Mouse (Mus musculus) heart, adult 9 months (tissue): ENCODE results near the gene Pcf11.

Experiments used
- DNase-seq, 2 experiments: peaks; one replicate each; pipeline ENCODE4 v3.0.0; 2022; ENCODE audit warnings: low spot score in 2 of 2

The Pcf11 gene

DNA sequence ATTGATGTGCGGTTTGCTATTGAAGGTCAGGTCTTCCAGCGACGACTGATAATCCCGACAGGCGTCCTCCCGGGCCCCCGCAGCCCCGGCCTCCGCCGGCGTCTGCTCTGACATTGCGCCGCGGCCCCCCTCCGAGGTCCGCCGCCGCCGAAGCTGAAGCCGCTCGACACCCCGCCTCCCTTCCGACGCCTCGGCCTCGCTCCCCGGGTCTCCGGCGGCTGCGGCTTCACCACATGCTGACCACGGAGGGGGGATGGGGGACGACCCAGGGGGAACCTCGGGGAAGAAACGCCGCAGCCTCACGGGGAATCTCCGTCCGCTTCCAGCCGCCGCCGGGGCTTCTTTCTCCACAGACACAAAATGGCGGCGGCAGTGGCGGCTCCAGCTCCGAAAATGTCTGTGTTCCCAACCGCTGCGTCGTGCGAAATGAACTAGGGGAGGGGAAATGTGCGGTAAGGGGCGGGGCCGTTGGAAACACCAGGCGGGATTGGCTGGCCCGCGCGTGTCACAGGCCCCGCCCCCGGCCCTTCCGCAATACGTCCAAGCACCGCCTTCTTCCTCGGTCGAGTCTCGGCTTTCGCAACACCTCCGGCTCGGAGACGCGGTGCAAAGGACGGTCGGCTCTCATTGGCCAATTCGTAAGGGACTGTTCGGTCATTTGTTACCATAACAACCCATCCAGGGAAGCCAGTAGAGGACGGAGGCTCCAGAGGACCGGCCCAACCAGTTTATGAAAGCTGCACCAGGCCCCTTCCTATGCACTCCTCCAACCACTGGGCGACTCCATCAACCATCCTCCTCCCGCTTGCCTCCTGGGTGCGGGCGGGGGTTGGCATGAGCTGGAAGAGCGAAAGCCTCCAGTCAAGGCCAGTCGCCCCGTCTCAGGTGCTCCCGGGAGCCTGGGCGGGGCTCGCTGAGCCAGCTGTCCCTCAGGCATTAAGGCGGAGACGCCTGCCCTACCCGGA is at the start of gene Pcf11:
Gene Pcf11, minus strand, starts transcription at position 428 of the 965 bp plus-strand sequence.
- peak; percentile 97 to 99 for DNase-seq

DNA sequence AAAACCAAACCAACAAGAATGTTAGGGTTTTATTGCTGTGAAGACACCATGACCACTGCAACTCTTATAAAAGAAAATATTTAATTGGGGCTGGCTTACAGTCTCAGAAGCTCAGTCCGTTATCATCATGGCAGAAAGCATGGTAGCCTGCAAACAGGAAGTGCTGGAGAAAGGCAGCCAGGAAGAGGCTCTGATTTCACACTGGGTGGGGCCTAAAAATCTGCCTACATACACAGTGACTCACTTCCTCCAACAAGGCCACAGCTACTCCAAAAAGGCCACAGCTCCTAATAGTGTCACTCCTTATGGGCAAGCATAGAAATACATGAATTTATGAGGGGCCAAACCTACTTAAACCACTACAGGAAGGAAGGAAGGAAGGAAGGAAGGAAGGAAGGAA is 45.3 kb upstream of the Pcf11 start:
- DNase-seq = no peak

DNA sequence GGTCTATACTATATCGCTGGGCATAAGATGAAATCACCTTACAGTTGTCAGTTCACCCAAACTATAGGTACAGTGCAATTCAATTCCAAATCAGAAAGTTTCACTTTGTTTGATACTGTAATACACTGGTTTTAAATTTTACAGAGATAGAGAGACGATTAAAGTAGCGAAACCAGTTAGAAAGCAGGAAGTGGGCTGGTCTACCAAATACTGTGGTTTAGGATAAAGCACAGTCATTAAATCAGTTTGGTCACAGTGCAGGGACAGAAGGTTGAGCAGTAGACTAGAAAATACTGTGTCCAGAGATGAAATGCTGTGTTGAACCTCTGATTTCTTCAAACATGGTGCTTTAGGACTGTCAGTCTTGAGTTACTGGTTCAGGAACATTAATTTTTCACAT is 41.9 kb upstream of the Pcf11 start:
- DNase-seq = no peak

DNA sequence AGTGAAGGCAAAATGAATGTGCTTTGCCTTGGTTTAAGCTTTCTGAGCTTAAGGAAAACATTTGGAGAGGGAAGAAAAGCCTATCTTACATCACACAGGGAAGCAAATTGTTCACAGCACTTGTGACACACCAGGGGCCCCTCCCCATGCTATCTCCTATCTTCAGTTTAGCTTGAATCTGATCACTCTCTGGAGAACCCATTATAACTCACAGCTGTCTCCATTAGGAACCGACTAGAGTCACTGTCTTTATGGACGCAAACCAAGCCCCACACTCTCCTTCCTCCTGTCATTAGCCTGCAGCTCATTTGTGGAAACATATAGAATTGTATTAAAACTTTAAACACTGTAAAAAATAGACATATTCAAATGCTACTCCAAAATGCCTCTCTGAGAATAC is 39.8 kb upstream of the Pcf11 start:
- DNase-seq = no peak

DNA sequence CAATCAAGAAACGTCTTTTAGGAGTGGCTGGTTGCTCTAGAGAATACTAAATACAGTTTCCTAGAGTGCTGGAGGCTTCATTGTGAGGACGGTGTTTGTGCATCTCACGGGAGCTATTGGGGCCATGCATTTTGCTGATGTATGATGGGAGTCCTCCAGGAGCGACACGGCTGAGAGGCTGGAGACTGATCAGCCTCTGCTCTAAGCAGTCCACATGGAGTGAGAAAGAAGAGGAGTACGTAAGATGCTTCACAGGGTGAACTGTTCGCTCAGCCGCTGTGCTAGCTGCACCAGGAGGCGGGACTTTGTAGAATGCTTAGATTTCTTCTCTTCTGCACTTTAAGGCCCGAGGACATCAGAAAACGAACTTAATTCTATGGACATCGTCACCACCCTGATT is 37.0 kb upstream of the Pcf11 start:
- DNase-seq = no peak

DNA sequence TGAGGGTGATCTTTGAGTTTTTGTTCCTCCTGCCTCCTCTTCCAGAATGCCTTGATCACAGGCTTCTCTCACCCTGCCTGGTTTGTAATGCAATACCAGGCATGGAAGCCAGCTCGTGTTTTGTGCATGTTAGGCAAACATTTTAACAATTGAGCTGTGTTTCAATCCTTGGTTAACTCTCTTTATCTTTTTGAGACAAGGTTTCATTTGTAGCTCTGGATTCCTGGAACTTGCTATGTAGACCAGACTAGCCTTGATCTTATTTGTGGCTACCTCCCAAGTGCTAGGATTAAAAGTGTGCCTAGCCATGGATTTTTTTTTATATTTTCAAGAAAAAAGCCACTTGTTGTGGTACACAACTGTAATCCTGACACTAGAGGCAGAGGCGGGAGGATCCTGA is 35.8 kb upstream of the Pcf11 start:
- DNase-seq = no peak

DNA sequence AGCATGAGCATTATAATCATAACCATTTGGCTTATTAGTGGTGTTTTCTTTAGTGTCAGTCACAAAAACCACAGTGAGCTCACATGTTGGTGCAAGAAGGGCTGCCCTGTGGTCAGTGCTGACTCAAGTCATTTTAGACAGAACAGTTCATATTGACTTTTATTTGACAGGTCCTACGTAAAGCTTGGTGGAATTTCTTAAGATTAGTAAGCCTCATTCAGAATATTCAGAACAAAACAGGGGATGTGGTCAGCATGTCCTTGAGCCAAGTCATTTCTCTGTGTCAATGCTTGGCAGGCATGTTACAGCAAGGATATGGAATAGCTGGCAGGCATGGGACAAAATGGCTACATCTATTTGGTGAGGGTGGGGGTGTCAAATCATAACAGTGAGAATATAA is 33.9 kb upstream of the Pcf11 start:
- no peak for DNase-seq

DNA sequence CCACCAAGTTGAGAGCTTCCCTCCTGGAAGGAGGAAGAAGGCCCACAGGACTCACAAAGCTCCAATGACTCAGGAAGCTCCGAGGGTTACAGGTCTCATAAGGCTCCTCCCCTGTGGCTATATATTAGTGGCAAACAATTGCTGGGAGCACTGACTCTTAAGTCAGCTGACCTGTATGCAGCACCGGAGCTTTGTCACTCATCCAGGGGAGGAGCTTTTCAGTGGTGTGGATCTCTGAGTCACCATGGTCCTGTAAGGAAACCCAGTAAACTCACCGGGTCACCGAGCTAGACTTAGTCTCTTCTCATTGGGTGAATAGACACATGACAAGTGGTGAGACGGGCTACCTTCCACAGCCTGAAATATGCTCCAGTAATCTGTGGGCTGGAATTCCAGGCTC is 29.0 kb upstream of the Pcf11 start:
- no peak for DNase-seq

DNA sequence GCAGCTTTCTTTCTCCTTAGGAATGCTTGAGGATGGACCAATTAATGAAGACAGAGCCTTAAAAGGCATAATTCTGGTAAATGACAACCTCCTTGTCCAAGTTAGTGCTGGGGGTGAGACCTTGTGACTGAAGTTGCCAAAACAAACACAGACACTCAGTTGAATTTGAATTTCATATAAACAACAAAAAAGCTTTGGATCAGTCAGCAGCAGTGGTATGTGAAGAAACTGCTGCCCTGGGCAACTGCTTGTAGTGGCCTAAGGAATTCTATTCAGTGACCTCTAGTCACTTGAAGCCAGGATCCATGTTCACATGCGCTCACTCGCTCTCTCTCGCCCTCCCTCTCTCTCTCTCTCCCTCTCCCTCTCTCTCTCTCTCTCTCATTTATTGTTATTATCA is 26.7 kb upstream of the Pcf11 start:
- DNase-seq = no peak

DNA sequence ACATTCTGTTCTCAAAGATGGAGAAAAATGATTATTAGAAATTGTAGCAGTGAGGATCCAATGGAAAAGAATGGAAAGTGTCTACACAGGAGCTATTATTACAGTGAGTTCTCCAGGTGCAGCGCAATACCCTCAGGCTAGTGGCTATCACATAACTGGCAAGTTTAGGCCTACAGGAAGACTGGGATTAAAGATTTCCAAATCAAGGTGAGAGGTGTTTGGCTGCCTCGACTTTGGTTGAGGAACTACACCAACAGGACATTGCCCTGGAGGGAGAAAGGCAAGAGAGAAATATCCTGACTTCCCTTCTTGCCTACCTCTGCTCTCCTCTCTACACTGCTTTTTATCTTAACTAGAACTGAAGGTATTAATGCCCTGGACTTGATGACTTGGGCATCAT is 19.4 kb upstream of the Pcf11 start:
- DNase-seq = no peak

DNA sequence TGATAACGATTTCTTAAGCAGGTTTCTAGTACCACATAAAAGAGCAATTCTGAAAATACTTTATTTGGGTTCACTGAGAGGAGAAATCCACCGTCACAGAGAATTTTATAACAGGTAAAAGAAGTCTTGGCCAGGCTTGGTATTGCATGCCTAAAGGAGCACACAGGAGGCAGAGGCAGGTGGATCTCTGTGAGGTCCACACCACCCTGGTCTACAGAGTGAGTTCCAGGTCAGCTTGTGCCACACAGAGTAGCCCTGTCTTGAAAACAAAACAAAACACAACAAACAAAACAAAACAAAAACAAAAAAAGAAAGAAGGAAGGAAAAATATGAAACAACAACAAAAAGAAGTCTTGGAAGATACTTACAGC is 18.6 kb upstream of the Pcf11 start:
- no peak for DNase-seq

DNA sequence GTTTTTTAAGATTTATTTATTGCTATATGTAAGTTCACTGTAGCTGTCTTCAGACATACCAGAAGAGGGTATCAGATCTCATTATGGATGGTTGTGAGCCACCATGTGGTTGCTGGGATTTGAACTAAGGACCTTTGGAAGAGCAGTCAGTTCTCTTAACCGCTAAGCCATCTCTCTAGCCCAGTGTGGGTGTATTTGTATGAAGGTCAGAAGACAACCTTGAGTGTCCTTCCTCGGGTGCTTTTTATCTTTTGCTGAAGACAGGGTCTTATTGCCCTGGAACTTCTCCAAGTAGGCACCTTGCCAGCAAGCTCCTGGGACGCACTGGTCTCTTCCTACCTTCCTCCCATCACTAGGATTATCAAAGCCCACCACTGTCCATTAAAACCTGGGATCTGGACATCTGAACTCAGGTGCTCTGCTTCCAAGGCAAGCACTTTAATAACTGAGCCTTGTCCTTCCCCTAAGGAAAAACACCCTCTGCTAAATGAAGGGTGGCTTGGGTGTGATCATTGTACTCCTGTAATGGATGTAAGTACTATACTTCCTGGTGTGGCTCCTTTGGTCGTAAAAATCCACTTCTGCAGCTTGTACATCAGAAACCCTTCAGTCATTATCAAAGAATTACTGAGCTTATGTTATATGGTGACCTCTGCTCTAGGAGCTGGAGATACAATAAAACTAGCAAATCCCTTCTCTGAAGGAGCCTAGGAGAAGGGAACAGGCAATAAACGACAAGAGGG is 18.0 kb upstream of the Pcf11 start:
- DNase-seq = no peak

DNA sequence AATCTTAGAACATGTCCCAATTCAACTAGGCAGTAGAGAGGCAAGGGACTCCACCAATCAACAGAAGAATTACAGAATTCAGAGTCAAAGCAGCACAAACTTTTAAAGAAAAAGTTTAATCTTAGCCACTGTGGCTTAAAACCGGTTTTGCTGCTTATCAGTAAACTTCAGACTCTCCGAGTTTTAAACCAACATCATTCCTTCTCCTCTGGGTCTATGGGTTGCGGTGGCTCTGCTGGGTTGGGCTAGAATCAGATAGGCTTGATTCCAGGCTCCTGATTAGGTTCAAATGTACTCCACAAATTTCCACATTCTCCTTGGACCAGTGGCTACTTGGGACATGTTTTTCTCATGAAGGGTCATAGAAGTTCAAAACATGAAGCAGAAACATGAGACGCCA is 7.6 kb upstream of the Pcf11 start:
- no peak for DNase-seq

DNA sequence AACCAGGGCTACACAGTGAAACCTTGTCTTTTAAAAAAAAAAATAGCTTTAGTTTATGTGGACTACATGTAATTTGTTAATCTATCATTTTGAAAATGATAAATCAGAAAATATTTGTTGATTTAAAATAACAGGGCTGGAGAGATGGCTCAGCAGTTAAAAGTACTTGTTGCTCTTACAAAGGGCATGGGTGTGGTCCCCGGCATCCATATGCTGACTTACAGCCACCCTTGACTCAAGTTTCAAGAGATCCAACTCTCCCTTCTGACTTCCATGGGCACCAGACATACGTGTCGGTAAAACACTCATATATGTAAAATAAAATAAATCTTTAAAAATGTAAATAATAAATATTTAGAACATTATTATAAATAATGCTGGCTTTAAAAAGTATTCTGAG is 5.4 kb upstream of the Pcf11 start:
- DNase-seq = no peak

DNA sequence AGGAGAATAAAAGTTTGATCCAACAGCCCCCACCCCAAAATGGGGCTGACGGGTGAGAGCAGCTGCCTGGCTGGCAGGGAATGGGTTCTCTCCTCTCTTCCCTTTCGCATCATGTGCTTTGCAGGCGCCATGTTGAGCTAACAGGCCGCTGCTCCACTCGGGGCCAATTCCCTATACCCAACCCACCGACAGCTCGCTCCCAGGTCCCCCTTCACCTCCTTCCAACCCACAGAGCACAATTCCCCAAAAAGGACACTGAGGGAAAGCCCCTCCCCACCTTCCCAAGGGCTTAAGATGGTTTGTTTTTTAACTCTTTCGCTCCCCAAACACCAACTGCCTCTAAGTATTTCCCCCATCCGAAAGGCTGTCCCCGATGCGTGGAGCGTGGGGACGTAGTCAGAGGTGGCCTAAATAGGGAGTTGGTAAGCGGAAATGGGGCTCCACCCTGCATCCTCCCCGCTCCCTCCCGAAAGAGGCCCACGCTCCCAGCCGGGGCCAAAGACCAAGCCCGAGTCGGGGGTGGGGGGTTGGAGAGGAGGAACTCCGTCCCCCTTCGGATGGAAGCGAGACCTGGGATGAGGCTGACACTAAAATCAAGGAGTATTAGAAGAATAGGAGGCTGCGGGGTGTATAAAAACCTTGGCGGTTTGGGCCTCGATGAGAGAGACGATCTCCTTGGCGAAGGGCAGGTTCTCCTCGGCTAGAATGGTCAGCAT is 785 bp downstream of the Pcf11 start:
- peak; percentile 63 to 66 for DNase-seq

DNA sequence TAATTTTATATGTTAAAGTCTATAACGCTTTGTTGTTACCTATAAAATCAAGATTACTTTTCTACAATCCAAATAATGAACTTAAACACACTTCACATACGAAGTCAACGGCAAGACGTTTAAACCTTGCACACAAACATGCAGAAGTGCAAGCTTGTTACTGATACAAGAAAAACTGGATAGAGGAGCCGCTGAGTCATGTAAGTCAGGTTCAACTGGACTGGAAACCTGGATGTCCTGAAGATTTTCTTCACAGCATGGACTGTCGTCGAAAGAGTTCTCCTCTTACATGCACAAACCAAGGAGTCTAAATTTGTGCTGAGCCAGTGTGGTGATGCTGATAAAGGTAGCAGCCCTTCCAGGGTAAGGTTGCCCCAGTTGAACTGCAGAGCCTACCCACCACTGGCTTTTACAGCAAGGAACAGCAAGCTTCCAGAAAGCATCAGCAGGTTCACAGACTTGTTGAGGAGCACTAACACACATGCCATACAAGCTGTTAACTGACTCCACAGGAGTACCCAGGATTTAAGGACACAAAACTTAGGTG is 3.4 kb downstream of the Pcf11 start:
- DNase-seq = no peak

DNA sequence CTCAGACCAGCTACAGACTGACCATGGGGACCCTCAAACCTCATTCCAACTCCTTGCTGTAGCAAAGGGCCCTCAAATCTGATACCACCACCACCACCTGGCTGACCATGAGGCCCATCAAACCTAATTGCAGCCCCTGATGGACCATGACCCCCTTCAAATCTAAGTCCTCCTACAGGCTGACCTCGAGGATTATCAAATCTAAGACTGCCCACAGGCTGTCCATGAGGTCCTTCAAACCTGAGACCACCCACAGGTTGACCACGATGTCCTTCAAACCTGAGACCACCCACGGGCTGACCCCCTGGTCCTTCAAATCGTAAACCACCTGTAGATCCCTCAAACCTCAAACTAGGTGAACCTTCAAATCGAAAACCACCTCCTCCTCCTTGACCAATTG is 11.7 kb downstream of the Pcf11 start:
- DNase-seq = no peak

DNA sequence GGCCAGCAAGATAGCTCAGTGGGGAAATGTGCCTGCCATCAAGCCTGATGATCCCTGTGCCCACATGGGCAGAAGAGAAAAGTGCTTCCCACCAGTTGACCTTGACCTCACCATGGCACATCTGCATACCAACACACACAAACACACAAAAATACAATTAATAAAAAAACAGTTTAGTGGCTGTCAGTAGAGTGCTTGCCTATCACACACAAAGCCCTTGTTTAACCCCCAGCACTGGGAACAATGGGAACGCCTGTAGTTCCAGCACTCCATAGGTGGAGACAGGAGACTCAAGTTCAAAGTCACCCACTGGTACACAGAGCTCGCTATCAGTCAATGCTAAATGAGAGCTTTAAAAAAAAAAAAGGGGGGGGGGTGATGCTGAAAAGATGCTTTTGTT is 13.3 kb downstream of the Pcf11 start:
- no peak for DNase-seq

DNA sequence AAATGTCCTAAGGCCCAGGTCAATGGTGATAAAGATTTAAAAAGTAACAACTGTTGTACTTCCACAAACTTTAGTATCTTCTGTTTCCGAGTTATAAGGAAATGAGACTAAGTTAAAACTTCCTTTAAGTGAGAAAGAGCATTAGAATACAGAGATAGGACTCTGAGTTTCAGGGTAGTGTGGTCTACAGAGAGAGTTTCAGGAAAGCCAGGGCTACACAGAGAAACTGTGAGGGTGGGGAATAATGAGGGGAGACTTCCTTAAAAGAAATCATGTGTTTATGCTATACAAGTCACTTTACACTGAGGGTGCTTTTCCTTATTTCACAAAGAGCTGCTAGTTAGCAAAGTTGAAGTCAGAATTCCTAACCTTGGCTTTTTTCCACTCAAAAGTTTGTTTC is 16.4 kb downstream of the Pcf11 start:
- DNase-seq = no peak

DNA sequence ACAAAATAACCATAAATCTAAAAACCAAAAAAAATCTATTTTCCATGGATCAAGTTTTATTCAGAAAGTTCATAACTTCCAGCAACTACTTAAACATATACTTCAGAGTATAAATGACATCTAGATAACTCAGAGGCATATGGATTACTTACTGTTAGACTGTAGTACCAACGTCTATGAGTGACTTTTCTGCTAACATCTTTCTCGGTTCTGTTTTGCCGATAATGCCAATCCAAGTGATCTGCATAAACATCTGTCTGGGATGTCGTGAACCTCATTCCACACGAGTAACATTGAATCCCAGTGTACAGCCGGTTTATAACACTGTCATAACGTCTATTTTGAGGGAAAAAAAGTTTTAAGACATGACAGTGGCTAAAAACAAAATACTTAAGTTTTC is 21.9 kb downstream of the Pcf11 start:
- no peak for DNase-seq

DNA sequence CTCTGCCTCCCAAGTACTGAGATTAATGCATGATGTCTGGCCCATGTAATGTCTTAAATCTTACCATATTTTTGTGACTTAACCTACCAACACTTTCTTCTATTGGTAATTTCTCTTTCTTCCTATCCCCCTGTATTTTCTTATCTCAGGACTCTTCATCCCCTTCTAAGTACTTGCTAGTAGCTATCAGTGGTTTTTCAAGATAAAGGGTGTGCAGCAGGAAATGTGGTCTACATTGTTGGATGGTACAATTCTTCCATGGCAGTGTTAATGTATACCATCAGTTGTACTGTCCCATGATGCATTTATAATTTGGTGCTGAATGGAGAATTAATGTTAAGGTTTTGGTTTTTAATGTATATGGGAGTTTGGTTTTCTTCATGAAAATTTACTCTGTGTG is 27.4 kb downstream of the Pcf11 start:
- DNase-seq = no peak

DNA sequence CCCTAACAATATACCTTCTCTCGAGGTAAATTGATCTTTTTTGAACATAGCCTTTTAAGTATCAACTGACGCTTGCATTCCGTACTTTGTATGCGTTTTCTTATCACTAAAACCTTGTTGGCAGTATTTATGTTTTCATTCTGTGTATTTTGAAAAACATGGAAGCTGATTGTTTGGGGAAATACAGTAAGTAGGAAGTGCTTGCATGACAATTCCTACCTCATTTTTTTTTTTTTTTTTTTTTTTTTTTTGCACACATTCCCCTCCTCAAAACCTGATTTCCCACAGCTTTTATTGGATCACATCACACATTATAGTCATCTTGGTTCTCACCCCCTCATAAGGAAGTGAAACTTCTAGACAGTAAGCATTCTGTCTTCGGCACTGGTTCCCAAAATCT is 31.7 kb downstream of the Pcf11 start:
- no peak for DNase-seq
